Mouse (Mus musculus) ES-E14 (cell line): ENCODE data around the gene Polr1b.

Experiments used
- CHD2 ChIP-seq: IDR thresholded peaks from 2 replicates; pipeline ENCODE4 v1.6.1; 2014; ENCODE audit warnings: mild to moderate bottlenecking, low read depth, low read length, inconsistent platforms
- HCFC1 ChIP-seq: IDR thresholded peaks from 2 replicates; pipeline ENCODE4 v1.6.1; 2012; ENCODE audit warnings: low read length, inconsistent platforms, borderline replicate concordance; ENCODE audit not compliant: insufficient read depth
- ZC3H11A ChIP-seq: IDR thresholded peaks from 2 replicates; pipeline ENCODE4 v1.6.1; 2012; ENCODE audit warnings: low read depth, mild to moderate bottlenecking, inconsistent platforms, low read length, borderline replicate concordance
- ZNF384 ChIP-seq: IDR thresholded peaks from 2 replicates; pipeline ENCODE4 v1.6.1; 2012; ENCODE audit warnings: low read depth, low read length, inconsistent platforms

- no peak for TF ChIP-seq ZNF384
- no peak for TF ChIP-seq CHD2
- TF ChIP-seq HCFC1, result no peak
- no peak for TF ChIP-seq ZC3H11A
Measured at GRCm38 (mm10) chr2:129090370-129090769, 10.4 kb upstream of the Polr1b start.
